Mouse (Mus musculus) kidney, postnatal 36 days (tissue): ENCODE results near the gene Gm20388.

ENCODE experiments used
- DNase-seq, 2 experiments: peaks; one replicate each; pipeline ENCODE4 v3.0.0; 2021 to 2022; ENCODE audit warnings: mixed read lengths in 2 of 2

Gene Gm20388

GRCm38 (mm10) chr8:122695438-122696042, 2784.9 kb downstream of the Gm20388 start:
- DNase-seq = peak in 1 of 2 experiments; percentile 42

DNA sequence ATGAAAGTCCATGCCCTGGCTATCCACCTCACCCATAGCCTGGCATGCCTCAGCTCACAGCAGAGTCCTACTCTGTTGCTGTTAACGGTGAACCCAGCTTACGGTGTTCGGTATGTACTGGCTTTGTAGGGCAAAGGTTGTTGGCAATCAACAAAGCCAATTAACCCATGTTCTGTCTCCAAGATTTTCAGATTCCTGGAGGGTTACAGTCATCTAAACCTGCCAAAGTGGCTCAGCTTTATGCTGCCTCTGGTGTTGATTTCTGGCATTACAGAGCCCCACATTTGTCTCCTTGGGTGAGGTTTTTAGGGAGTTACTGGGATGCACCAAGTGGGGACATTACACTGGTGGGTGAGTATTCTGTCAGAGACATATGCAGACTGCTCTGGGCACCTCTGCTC, 2786.5 kb downstream of the Gm20388 start:
- peak; percentile 81 to 84 for DNase-seq

DNA sequence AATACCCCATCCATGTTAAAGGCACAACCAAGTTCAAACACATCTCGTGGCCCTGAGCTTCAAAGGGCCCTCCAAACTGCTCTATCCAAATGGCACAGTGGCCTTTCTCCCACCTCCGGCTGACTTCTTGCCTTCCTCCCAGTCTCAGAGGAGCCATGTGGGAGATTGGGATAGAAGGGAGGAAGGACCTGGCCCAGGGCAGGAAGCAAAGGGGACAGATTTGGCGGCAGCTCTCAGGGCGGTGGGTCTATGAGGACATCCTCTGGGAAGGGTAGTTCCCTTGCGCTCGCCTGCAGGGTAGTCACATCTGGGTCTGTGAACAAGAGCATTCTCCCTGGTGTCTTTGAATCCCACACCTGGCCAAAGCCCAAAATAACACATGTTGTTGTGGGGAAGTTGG, 2786.9 kb downstream of the Gm20388 start:
- DNase-seq = no peak

- DNase-seq = no peak
Measured at GRCm38 (mm10) chr8:122698254-122698768, 2787.7 kb downstream of the Gm20388 start.

GRCm38 (mm10) chr8:122699005-122699492, 2788.4 kb downstream of the Gm20388 start, which contains the start of gene Cbfa2t3:
TSS of gene Cbfa2t3 (minus strand) at chr8:122699109.
- DNase-seq = peak; percentile 51 to 54

- DNase-seq = no peak
Measured at GRCm38 (mm10) chr8:122700628-122701027, 2790.0 kb downstream of the Gm20388 start.

DNA sequence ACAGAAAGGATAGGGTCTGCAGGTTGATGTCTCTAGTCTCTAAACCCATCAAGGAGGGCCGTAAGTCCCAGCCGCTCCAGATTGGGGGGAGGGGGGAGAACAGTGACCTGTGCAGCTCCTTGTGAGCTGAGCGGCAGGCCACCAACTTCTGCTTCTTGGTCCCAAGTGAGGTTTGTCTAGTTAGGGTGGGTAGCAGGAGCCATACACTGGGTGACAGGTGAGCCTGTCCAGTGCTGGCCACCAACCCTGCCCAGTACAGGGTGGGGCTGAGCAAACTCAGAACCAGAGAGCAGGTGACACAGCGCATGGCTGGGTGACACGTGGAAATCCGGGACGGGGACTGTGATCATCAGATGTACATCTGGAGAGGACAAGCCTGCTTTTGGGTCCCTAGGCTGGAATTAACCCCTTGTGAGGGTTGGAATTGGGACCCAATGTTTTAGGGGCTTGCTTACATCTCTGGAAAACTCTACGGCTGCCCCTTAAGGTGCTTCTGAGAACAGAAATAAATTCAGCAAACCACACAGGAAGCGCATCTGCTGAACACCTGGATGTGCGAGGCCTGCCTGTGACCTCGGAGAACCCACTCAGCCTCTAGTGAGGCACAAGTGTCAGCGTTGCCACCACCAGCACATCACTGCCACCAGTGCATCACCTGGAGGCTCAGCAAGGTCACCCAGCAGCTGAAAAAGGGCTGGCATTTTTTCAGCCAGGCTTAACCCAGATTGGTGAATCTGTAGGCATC, 2791.0 kb downstream of the Gm20388 start:
- no peak for DNase-seq

DNA sequence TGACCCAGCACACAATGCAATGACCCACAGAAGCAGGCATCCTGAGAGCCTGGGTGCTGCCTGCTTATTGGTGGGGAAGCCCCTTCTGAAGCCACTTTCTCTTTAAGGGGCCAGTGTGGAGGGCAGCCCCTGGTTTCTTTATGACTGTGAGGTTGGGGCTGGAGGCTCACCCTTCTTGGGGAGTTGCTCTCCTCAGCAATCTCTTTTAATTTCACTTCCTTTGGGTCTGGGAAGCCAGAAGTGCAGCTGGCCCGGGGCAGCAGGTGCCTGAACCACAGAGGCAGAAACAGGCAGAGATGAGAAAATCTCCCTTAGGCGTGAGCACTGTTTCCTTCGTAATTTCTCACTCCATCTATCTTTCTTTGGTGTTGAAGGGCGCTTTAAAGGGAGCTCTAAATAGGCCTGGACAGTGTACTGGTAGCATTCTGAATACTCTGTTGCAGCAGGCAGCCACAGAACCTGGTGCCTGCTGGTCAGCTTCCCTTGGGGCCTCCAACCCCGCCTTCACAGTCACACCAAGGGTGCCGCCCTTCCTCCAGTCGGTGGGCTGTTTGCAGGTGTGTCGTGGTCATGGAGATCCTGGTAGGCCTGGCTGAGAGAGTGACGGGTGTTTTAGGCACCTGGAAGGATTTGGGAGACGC, 2791.8 kb downstream of the Gm20388 start:
- no peak for DNase-seq

GRCm38 (mm10) chr8:122702957-122703356, 2792.3 kb downstream of the Gm20388 start:
- no peak for DNase-seq

DNA sequence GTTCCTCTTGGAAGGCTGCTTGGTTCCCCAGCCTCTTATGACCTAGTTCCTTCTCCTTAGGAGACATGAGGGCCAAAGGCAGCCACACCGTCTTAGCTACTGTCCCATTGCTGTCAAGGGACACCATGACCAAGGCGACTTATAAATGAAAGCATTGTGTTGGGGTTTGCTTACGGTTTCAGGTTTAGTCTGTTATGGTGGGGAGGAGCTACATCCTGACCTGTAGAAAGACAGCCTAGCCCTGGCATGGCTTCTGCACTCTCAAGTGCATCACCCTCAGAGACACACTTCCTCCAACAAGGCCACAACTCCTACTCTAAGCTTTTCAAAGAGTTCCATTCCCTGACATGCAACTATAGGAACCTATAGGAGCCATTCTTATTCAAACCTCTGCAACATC, 2794.0 kb downstream of the Gm20388 start:
- DNase-seq = no peak

GRCm38 (mm10) chr8:122705901-122706561, 2795.4 kb downstream of the Gm20388 start:
- DNase-seq = no peak

DNA sequence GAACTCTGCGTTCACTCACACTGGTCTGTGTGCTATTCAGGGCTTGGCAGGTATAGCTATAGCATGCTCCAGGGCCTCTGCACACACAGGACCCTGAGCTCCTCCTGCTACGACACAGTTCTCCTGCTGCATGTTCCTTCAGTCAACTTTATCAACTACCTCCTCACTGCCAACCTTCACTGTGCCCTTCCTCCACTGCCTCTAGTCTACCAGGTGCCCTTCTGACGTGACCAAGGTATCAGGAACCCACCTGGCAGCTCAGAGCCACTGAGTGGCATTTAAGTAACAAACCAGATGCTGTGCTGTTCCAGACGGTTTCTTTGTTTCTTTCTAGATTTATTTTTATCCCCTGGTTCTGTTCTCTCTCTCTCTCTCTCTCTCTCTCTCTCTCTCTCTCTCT, 2796.5 kb downstream of the Gm20388 start:
- DNase-seq = no peak

DNA sequence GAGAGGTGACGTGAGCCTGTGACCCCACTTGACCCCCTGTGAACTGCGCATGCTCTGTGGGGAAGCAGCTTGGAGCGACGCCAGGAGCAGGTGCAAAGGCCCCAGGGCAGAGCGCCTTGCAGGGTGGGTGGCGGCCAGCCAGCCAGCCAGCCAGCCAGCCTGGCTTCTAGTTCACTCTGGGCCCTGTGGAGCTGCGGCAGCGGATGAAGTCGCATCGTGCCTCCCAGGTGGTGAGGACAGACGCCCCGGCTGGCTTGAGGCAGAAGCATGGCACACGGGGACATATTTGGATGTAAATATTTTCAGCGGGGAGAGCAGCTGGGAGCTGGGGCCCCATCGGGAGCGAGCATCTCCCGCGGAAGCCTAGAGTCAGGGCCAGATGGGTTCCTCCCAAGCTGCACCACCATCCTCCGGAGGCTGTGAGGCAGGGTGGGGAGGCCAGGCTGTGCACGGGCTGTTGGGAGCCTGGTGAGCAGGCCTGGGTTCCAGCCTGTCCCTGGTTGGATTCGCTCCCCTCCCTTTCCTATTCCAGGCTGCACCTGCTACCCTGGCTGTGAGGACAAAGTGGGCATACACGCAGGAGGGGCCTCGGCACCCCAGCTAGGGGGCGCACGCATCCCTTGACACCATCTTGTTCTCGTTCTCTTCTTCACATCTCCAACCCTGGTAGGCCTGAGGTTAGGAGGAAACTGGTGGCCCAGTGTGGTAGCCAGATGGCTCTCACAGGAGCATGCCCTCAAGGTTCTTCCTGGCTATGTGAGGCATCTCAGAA, 2798.9 kb downstream of the Gm20388 start:
- DNase-seq = no peak

DNA sequence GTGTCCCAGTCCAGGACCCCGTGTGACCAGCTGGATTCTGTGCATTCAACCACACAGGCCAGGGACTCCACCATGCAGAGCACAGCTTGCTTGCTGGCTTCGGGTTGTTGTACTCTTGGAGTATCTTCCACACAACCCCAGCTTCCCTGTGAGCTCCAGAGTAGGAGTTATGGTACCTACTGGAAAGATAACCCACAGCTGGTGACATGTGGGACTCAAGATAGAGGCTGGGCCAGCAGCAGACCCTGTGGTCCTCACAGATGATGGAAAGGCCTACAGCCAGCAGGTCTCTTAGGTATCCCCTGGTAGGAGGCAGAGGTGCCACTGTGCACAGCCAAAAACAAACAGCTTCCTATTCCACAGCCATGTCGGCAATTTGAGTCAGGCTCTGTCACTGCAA, 2800.8 kb downstream of the Gm20388 start:
- DNase-seq = no peak

- DNase-seq = peak; percentile 75 to 85
Measured at GRCm38 (mm10) chr8:122711891-122712365, 2801.3 kb downstream of the Gm20388 start.

GRCm38 (mm10) chr8:122712411-122713156, 2801.9 kb downstream of the Gm20388 start:
- DNase-seq = no peak

- no peak for DNase-seq
Measured at GRCm38 (mm10) chr8:122713157-122713518, 2802.5 kb downstream of the Gm20388 start.

GRCm38 (mm10) chr8:122716566-122716965, 2805.9 kb downstream of the Gm20388 start:
- DNase-seq = peak in 1 of 2 experiments; percentile 38

DNA sequence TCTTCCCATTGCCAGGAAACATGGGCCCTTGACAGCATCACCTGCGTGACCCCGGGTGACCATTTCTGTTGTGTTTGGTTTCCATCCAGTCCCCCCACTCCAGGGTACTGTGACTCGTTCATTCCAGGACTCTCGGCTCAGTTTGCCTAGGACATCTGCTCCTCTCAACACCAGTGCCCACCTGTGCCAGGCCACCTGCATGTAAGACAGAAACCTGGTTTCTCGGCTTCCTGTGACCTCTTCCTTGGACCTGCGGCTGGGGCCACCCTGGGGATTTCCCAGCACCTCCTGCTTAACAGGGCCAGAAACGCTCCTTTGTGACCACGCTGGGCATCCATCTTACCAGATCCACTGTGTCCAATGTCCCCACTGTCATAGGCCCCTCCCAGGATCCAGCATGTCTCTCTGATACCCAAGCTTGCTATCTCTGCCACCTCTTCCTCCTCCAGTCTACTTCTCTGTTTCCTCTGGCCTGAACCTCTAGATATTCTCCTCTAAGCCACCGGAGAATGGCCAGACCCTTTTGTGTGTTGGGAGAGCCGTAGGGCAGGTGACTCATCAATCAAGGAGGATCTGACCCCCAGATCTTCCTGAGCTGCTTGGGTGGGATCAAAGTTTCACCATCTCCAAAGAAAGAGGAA, 2807.3 kb downstream of the Gm20388 start:
- DNase-seq = no peak

DNA sequence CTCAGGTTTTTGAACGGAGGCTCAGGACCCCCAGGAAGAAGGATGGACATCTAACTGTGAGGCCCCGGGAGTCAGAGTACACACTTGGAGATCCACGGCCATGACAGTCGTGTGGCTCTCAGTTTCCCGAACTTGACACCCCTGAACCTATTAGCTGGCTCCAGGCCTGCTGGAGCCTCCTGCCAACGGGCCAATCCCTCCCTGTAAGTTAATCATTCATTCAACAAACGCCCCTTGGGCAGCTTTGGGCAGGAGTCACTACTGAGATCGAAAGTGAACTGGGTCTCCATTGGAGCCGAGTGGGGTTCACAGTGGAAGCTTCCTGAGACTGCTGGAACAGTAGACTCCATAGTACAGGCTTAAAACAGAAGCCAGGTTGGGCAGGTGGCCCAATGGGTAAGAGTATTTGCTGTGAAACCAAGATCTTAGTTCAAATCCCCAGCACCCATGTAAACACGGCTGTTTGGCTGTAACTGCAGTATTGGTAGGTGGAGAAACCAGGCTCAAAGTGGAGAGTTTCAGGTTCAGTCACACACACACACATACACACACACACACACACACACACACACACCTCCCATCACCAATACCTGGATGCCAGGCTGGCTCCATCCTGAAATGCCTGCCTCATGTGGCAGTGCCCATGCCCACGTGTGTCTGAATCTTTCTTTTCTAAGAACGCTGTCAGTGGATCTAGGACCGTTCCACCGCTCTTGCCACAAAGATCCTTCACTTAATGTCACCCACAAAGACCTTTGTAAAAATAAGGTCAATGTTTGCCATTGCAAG, 2808.3 kb downstream of the Gm20388 start:
- DNase-seq = peak; percentile 61 to 68
